Comparison of ENCODE assay signal across 1 mouse cellular context in the genomic region with DNA sequence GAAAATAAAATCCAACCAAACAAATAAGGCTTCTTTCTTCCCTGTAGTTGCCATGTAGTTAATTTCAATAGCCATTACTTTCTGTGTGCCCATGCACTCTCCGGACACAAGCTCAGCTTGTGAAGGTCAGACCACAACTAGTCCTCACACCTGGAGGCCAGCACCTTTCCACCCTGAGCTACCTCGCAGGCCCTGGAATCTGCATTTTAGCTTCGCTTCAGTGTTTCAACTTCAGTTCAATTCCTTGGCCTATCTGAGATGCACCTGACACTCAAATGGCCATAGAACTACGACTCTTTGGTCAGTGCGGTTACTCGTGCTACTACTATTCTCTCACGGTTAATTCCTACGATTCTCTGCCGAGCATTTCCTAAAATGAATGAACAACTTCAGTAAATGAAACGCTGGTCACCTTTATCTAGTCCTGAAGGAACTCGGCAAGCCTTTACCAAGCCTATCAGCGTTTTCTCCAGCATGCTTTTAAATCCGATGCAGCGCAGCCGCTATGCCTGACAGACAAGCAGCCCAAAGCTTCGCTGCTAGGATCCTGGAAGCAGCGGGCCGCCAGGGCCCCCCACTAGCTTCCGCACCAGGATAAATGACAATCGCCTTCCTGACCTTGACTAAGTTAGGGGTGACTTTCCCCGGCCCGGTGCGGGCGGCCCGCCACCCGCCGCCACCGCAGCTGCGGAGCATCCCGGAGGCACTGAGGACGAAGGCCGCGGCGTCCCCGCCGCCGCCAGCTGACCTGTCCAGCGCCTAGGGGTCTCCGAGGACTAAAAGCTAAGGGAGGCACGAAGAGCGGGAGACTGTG.
TF ChIP-seq lines count a peak whose summit lies in the region.

No protein-coding gene starts in this region.

TF ChIP-seq in CH12.LX, 34 proteins besides CTCF, POLR2A, EP300 and RAD21 (continued from another document):
- TF ChIP-seq CHD1 (IDR thresholded peaks at IDR 0.05; ENCODE audit: low read depth, low read length): no peak
- TF ChIP-seq E2F4 (IDR thresholded peaks at IDR 0.05; ENCODE audit: insufficient replicate concordance, low read depth, low read length): no peak
- TF ChIP-seq NRF1 (IDR thresholded peaks at IDR 0.05; ENCODE audit: low read depth, low read length): no peak
- no peak for TF ChIP-seq PAX5 (IDR thresholded peaks at IDR 0.05; ENCODE audit: low read length)
